Mouse (Mus musculus): ENCODE measurements around the gene Borcs6. TPM values are rescaled to one million over a fixed set of nuclear protein-coding genes. Genes with fewer than 3 reads are reported as not detected.

The Borcs6 gene
- polyA plus RNA-seq, 1 experiment from 2014 or later: 23.1 TPM

GRCm38 (mm10) chr11:69101604-69102402, 42.3 kb downstream of the Borcs6 start:
- H3K9ac ChIP-seq: no peak overlapping the region
- no peak overlapping the region for H3K4me3 ChIP-seq
- no peak overlapping the region for H3K27ac ChIP-seq (replicated peaks)
- H3K9me3 ChIP-seq: no peaks in the 10 kb centered on the region
- no peak overlapping the region for H3K4me2 ChIP-seq
- no peak for ATAC-seq (ENCODE audit: low FRiP score, low read depth)
- H3K36me3 ChIP-seq: peaks cover 47% of the 10 kb centered on the region
- WGBS: 91% methylated on average over 21 of the region's 21 CpGs
- H3K4me1 ChIP-seq (replicated peaks): peaks cover 45% of the 10 kb centered on the region
- no peaks in the 10 kb centered on the region for H3K27me3 ChIP-seq

- peaks cover 53% of the 10 kb centered on the region for H3K36me3 ChIP-seq
- H3K27ac ChIP-seq (replicated peaks): no peak overlapping the region
- no peaks in the 10 kb centered on the region for H3K27me3 ChIP-seq
- H3K9me3 ChIP-seq: no peaks in the 10 kb centered on the region
- WGBS: 98% methylated on average over 7 of the region's 7 CpGs
- no peak overlapping the region for H3K4me2 ChIP-seq
- no peak for ATAC-seq (ENCODE audit: low FRiP score, low read depth)
- no peak overlapping the region for H3K9ac ChIP-seq
- H3K4me3 ChIP-seq: no peak overlapping the region
- peaks cover 39% of the 10 kb centered on the region for H3K4me1 ChIP-seq (replicated peaks)
Measured at GRCm38 (mm10) chr11:69102403-69102725, 42.8 kb downstream of the Borcs6 start.

- no peaks in the 10 kb centered on the region for H3K27me3 ChIP-seq
- H3K27ac ChIP-seq (replicated peaks): no peak overlapping the region
- no peaks in the 10 kb centered on the region for H3K9me3 ChIP-seq
- H3K4me3 ChIP-seq: no peak overlapping the region
- WGBS: 96% methylated on average over 14 of the region's 14 CpGs
- no peak overlapping the region for H3K9ac ChIP-seq
- no peak for ATAC-seq (ENCODE audit: low FRiP score, low read depth)
- no peak overlapping the region for H3K4me2 ChIP-seq
- peaks cover 32% of the 10 kb centered on the region for H3K4me1 ChIP-seq (replicated peaks)
- H3K36me3 ChIP-seq: peaks cover 60% of the 10 kb centered on the region
Measured at GRCm38 (mm10) chr11:69103121-69103520, 43.6 kb downstream of the Borcs6 start.

DNA sequence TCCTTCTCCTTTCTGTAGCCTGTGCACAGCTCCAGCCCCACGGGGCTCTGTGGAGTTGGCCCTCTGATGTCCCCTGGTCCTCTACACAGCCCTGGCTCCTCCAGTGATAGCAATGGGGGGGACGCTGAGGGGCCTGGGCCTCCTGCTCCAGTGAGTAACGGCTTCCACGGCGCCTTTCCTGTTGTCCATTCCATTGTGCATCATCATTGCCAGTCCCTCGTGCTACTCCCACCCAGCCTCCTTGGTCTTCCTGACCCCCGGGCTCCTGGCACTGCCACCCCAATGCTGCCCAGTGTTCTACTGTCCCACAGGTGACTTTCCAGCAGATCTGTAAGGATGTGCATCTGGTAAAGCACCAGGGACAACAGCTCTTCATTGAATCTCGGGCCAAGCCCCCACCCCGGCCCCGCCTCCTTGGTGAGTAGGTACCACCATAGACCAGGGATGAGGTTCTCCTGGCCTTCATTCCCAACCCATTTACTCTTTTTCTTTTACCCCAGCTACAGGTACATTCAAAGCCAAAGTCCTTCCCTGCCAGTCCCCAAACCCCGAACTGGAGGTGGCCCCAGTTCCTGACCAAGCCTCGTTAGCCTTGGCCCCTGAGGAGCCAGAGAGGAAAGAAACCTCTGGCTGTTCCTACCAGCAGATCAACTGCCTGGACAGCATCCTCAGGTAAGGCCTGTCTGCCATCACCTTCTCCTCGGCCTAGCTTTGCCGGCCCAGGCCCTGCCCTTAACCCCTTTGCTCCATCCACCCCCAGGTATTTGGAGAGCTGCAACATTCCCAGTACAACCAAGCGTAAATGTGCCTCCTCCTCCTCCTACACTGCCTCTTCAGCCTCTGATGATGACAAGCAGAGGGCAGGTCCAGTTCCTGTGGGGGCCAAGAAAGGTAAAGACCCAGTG, 44.3 kb downstream of the Borcs6 start:
- Histone ChIP-seq H3K36me3 (peaks cover 67% of the 10 kb centered on the region), H3K27ac (replicated peaks) (no peak overlapping the region), H3K9ac (no peak overlapping the region), H3K4me3 (no peak overlapping the region), H3K4me1 (replicated peaks) (peaks cover 25% of the 10 kb centered on the region), H3K27me3 (no peaks in the 10 kb centered on the region), H3K9me3 (no peaks in the 10 kb centered on the region), H3K4me2 (no peak overlapping the region)
- WGBS: 90% methylated on average over 15 of the region's 15 CpGs
- no peak for ATAC-seq (ENCODE audit: low FRiP score, low read depth)

DNA sequence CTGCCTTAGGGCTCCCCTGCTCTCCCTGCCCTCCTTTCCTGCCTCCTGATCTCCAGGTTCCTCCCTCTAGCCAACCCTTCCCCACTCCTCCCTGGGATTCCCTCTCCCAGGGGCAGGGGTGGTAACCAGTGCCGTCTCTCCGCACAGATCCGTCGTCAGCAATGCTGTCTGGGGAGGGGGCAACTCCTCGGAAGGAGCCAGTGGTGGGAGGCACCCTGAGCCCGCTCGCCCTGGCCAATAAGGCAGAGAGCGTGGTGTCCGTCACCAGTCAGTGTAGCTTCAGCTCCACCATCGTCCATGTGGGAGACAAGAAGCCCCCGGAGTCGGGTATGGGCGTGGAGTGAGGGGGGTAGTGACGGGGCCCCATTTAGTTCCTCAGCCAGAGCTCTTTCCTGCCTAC, 45.0 kb downstream of the Borcs6 start:
- Histone ChIP-seq H3K4me3 (no peak overlapping the region), H3K36me3 (peaks cover 74% of the 10 kb centered on the region), H3K27ac (replicated peaks) (no peak overlapping the region), H3K9me3 (no peaks in the 10 kb centered on the region), H3K4me1 (replicated peaks) (peaks cover 18% of the 10 kb centered on the region), H3K27me3 (no peaks in the 10 kb centered on the region), H3K4me2 (no peak overlapping the region), H3K9ac (no peak overlapping the region)
- no peak for ATAC-seq (ENCODE audit: low FRiP score, low read depth)
- 91% methylated on average over 14 of the region's 14 CpGs for WGBS

GRCm38 (mm10) chr11:69105227-69105626, 45.7 kb downstream of the Borcs6 start:
- WGBS: 94% methylated on average over 6 of the region's 6 CpGs

GRCm38 (mm10) chr11:69105796-69106195, 46.3 kb downstream of the Borcs6 start:
- H3K36me3 ChIP-seq: peaks cover 76% of the 10 kb centered on the region
- H3K4me2 ChIP-seq: no peak overlapping the region

More at GRCm38 (mm10) chr11:69105227-69105626, 45.7 kb downstream of the Borcs6 start:
- peaks cover 11% of the 10 kb centered on the region for H3K4me1 ChIP-seq (replicated peaks)
- no peak overlapping the region for H3K27ac ChIP-seq (replicated peaks)
- H3K9ac ChIP-seq: no peak overlapping the region
- no peak overlapping the region for H3K4me3 ChIP-seq
- H3K27me3 ChIP-seq: no peaks in the 10 kb centered on the region
- H3K9me3 ChIP-seq: no peaks in the 10 kb centered on the region
- ATAC-seq (ENCODE audit: low FRiP score, low read depth): no peak
- H3K4me2 ChIP-seq: no peak overlapping the region
- peaks cover 76% of the 10 kb centered on the region for H3K36me3 ChIP-seq

GRCm38 (mm10) chr11:69106299-69106698, 46.8 kb downstream of the Borcs6 start:
- H3K4me1 ChIP-seq (replicated peaks): peaks cover 3% of the 10 kb centered on the region; the same call in 1 of the 2 replicates
- no peaks in the 10 kb centered on the region for H3K9me3 ChIP-seq
- H3K9ac ChIP-seq: no peak overlapping the region
- H3K4me2 ChIP-seq: no peak overlapping the region
- H3K36me3 ChIP-seq: peaks cover 76% of the 10 kb centered on the region
- no peak overlapping the region for H3K27ac ChIP-seq (replicated peaks)
- no peaks in the 10 kb centered on the region for H3K27me3 ChIP-seq
- ATAC-seq (ENCODE audit: low FRiP score, low read depth): no peak
- no peak overlapping the region for H3K4me3 ChIP-seq
- WGBS: 91% methylated on average over 11 of the region's 11 CpGs

More at GRCm38 (mm10) chr11:69105796-69106195, 46.3 kb downstream of the Borcs6 start:
- H3K9me3 ChIP-seq: no peaks in the 10 kb centered on the region
- H3K4me1 ChIP-seq (replicated peaks): peaks cover 5% of the 10 kb centered on the region
- H3K4me3 ChIP-seq: no peak overlapping the region
- H3K27ac ChIP-seq (replicated peaks): no peak overlapping the region
- no peak overlapping the region for H3K9ac ChIP-seq
- H3K27me3 ChIP-seq: no peaks in the 10 kb centered on the region
- no peak for ATAC-seq (ENCODE audit: low FRiP score, low read depth)
- WGBS: 78% methylated on average over 2 of the region's 2 CpGs

DNA sequence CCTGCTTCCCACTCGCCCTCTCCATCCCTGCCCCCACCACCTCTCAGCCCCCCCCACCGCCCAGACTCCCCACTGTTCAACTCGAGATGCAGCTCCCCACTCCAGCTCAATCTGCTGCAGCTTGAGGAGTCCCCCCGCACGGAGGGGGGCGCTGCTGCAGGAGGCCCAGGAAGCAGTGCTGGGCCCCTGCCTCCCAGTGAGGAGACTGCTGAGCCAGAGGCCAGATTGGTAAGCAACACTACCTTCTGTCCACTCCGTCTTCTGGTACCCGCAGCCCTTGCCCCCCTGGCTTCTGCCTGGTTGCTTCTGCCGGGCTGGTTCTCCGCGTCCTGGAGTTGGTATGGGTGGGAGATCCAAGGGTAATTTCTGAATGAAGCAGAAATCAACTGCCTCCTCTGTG, 47.3 kb downstream of the Borcs6 start:
- ATAC-seq (ENCODE audit: low FRiP score, low read depth): no peak
- H3K27me3 ChIP-seq: no peaks in the 10 kb centered on the region
- no peak overlapping the region for H3K4me3 ChIP-seq
- H3K9ac ChIP-seq: no peak overlapping the region
- H3K27ac ChIP-seq (replicated peaks): no peak overlapping the region
- no peaks in the 10 kb centered on the region for H3K9me3 ChIP-seq
- H3K4me2 ChIP-seq: no peak overlapping the region
- WGBS: 82% methylated on average over 11 of the region's 11 CpGs
- H3K4me1 ChIP-seq (replicated peaks): peaks cover 6% of the 10 kb centered on the region; the same call in 1 of the 2 replicates
- H3K36me3 ChIP-seq: peaks cover 74% of the 10 kb centered on the region

GRCm38 (mm10) chr11:69107676-69108075, 48.2 kb downstream of the Borcs6 start:
- peaks cover 11% of the 10 kb centered on the region; the same call in 1 of the 2 replicates for H3K4me1 ChIP-seq (replicated peaks)
- no peak for ATAC-seq (ENCODE audit: low FRiP score, low read depth)
- no peak overlapping the region for H3K4me3 ChIP-seq
- no peaks in the 10 kb centered on the region for H3K27me3 ChIP-seq
- H3K9ac ChIP-seq: no peak overlapping the region
- no peaks in the 10 kb centered on the region for H3K9me3 ChIP-seq
- 92% methylated on average over 11 of the region's 11 CpGs for WGBS
- no peak overlapping the region for H3K27ac ChIP-seq (replicated peaks)
- H3K4me2 ChIP-seq: no peak overlapping the region
- peaks cover 66% of the 10 kb centered on the region for H3K36me3 ChIP-seq

DNA sequence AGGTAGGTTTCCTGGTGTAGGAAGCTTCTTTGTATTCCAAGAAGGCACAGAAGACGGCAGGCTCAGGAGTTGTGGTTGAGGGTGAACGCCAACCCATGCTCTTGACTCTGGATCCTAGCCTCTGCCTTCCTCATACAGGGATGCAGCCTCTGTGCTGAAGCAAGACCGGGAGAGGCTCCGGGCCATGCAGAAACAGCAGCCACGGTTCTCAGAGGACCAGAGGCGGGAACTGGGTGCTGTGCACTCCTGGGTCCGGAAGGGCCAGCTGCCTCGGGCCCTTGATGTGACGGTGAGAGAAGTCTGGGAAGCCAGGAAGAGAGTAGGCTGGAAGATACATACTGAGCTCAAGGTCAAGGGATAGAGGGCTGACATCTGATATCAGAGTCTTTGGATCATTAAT, 48.7 kb downstream of the Borcs6 start:
- Histone ChIP-seq H3K9me3 (no peaks in the 10 kb centered on the region), H3K36me3 (peaks cover 60% of the 10 kb centered on the region), H3K27ac (replicated peaks) (no peak overlapping the region), H3K27me3 (no peaks in the 10 kb centered on the region), H3K4me1 (replicated peaks) (peaks cover 11% of the 10 kb centered on the region; the same call in 1 of the 2 replicates), H3K9ac (no peak overlapping the region), H3K4me3 (no peak overlapping the region), H3K4me2 (no peak overlapping the region)
- 92% methylated on average over 9 of the region's 9 CpGs for WGBS
- ATAC-seq (ENCODE audit: low FRiP score, low read depth): no peak
